Mouse (Mus musculus): Measurements from ENCODE around the gene Cdh12.
"Not testable (repeated sequence)": the region's sequence is repeated elsewhere in the genome, so short reads cannot be mapped to it uniquely, and the experiment has no call there.

The Cdh12 gene

GRCm38 (mm10) chr15:20448861-20449663, at the start of gene Cdh12:
Gene Cdh12, plus strand, starts transcription at chr15:20449265.
- DNase-seq (ENCODE audit: low spot score): no peak

DNA sequence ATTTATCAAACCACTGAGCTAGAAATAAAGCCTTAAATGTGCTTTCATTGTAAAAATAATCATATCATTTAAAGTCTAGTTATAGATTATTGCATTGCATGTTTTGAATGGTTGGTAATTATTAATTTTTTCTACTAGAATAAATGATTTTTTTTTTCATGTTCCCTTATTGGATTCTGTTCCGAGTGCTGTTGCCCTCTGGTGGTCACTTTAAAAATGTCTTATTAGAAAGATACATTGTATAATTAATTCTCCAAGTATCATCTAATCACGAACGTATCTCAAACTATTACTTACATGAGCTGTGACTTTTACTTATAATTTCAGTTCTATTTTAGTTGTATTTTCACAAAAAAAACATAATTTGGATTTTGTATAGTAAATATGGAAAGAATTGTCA, 45.5 kb upstream of the Cdh12 start:
- peak; percentile 21 for DNase-seq (ENCODE audit: low spot score)

DNA sequence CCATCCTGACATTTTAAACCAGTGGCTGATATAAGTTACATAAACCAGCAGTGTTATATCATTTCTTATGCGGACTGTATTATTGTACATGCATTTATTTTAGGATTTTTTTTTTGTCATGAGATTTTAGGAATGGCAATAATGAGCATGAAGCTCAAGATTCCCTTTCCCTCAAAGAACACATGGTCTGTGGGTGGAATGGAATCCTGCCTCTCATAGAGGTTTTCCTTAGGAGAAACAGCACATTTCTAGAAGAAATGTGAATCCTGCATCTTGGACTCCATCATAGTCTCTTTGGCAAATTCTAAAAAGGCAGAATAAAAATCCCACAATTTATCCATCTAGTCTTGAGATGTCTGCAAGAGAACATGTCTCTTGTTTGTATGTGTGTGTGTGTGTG, 35.7 kb upstream of the Cdh12 start:
- DNase-seq (ENCODE audit: low spot score): no peak

DNA sequence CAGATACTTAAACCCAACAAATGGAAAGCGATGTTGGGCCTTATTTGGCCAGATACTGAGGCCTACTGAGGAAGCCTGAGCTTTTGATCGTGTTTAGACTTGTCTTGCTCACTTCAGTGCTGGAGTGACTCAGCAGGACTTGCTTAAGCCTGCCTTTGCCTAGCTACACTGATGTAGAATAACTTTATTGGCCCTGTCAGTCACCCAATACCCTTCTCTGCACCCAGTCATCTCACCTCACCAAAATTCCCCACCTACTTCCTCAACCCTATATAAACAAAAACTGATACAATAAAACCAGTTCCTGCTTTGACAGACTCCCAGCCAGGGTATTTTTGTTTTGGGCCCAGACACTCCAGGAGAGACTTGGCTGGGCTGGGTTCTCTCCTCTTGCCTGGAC, 12.7 kb upstream of the Cdh12 start:
- no peak for DNase-seq (ENCODE audit: low spot score)

GRCm38 (mm10) chr15:20450558-20450957, 1.5 kb downstream of the Cdh12 start:
- no peak for DNase-seq (ENCODE audit: low spot score)

- no peak for DNase-seq (ENCODE audit: low spot score)
Observed at GRCm38 (mm10) chr15:20458508-20458907, 9.4 kb downstream of the Cdh12 start.

GRCm38 (mm10) chr15:20462500-20462899, 13.4 kb downstream of the Cdh12 start:
- no peak for DNase-seq (ENCODE audit: low spot score)

DNA sequence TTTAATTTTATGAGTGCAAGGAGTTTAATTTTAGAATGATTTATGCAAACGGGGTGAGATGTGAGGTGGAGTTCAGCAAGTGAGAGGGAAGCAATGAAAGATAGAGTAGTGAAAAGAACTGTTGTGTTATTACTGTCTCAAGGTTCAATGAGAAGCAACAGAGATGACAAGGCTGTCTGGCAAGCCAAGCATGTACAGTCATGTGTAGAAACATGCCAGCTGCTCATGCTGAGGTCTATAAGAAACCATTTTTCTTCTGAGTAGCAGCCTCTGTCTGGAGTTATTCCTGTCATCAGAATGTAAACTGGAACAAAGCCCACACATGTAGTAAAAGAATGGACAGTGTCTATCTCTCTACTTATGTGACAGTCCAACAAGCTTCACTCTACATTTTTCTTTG, 14.5 kb downstream of the Cdh12 start:
- DNase-seq (ENCODE audit: low spot score): no peak

DNA sequence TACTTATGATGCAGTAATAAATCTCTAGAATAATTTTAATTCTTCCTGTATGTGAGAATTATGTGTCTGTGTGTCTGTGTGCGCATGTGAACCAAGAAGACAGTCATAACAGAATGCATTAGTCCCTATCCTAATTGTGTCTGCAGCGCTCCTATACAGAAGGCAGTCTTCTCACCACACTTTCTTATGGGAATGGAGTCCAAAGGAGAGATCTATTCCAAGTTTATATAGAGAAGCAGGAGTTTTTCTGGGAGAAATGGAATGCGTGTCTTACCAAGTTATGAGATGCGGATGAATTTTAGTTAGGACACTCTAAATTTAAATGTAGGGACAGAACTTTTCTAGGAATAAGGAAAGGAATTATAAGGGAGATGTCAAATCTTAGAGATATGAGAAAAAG, 101.9 kb downstream of the Cdh12 start:
- DNase-seq (ENCODE audit: low spot score): no peak

DNA sequence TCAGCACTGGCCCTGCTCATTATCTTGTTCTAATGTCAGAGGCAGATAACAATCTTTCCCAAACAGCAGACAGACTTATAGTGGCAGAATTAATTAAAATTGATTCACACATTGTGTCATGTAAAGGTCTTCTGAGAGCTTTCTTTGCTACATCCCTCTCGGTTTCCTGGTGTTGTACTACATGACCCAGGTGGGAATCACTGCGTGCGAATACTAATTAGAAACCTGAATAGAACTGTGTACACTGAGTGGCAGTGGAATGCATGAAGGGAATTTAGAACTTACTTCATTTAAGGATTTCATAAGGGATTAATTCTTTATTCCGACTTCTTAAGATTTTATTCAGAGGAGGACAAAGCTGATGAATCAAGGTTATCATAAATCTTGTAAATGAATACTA, 121.9 kb downstream of the Cdh12 start:
- DNase-seq (ENCODE audit: low spot score): no peak

DNA sequence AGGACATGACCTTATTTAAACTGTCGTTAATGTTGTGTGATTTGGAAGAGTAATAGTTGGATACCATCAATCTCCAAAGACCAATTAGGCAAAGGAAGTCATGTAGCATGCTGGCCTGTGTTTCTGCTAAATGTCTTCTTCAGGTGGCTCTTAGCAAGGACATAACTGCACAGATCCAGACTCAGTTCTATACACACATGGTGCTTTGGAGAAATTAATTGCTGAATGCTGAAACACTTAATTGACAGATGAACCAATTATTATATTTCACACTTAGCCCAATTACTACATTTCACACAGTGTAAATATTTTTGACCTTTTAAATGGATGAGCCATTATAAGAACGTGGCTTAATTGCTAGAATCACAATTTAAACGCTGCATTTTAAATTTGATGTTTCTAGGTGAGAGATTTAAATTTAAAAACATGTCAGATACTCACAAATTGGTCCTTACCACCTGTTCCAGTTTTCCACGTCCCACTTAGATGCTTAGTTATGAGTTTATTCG, 133.6 kb downstream of the Cdh12 start:
- no peak for DNase-seq (ENCODE audit: low spot score)

DNA sequence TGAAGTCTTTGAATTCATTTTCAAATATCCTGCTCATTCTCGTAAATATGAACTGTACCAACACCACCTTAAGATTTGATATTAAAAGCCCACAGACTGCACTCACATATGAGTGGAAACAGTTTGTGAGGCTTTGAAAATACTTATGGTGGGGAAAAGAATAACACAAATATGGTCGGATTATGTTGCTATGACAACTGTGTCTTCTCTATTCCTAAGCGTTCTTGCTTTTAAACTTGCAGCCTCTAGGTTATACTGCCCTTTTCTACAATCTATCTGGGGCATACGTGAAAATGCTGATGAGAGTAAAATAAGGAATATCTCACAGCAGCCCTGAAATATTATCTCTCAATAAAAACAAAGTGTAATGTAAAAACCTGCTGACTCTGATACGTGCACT, 142.5 kb downstream of the Cdh12 start:
- DNase-seq (ENCODE audit: low spot score): no peak

- not testable (repeated sequence) for DNase-seq (ENCODE audit: low spot score)
Observed at GRCm38 (mm10) chr15:20605751-20606150, 156.7 kb downstream of the Cdh12 start.

- DNase-seq (ENCODE audit: low spot score): no peak
Observed at GRCm38 (mm10) chr15:20634593-20634992, 185.5 kb downstream of the Cdh12 start.

DNA sequence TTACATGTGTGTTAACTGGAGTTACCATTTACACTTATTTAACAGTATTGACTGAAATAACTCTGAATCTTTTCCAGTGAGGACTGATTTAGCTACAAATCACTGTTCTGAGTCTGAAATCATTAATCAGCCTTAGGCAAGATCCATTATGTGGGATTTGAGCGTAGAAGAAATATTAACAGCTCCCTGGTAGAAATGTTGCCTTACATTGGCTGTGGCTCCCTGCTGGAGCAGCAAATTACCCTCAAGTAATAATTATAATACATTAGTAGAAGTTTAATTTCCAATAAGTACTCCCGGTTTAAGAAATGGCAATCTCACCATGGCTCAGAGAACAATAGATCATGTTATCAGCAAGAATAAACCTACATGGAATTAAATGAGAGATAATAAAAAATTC, 190.1 kb downstream of the Cdh12 start:
- DNase-seq (ENCODE audit: low spot score): no peak

GRCm38 (mm10) chr15:20642905-20643414, 193.9 kb downstream of the Cdh12 start:
- no peak for DNase-seq (ENCODE audit: low spot score)

GRCm38 (mm10) chr15:20660221-20660620, 211.2 kb downstream of the Cdh12 start:
- DNase-seq (ENCODE audit: low spot score): no peak

- DNase-seq (ENCODE audit: low spot score): no peak
Observed at GRCm38 (mm10) chr15:20666650-20667049, 217.6 kb downstream of the Cdh12 start, which contains the start of gene Acot10. Gene Acot10, minus strand, starts transcription at chr15:20666750.

- DNase-seq (ENCODE audit: low spot score): no peak
Observed at GRCm38 (mm10) chr15:20667350-20667749, 218.3 kb downstream of the Cdh12 start.

- DNase-seq (ENCODE audit: low spot score): no peak
Observed at GRCm38 (mm10) chr15:20667989-20668388, 218.9 kb downstream of the Cdh12 start.

DNA sequence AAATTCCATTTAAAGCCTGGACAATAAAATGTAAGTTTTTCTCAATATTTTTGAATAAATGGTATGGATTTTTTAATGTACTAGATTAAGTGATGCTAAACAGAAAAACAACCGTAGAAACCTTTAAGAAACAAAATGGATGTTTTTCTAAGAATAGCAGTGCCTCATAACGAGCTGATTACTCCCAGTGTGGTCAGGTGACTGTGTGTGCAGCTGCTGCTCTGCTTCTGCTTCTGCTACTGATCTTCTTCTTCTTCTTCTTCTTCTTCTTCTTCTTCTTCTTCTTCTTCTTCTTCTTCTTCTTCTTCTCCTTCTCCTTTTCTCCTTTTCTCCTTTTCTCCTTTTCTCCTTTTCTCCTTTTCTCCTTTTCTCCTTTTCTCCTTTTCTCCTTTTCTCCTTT, 220.4 kb downstream of the Cdh12 start:
- DNase-seq (ENCODE audit: low spot score): not testable (repeated sequence)

DNA sequence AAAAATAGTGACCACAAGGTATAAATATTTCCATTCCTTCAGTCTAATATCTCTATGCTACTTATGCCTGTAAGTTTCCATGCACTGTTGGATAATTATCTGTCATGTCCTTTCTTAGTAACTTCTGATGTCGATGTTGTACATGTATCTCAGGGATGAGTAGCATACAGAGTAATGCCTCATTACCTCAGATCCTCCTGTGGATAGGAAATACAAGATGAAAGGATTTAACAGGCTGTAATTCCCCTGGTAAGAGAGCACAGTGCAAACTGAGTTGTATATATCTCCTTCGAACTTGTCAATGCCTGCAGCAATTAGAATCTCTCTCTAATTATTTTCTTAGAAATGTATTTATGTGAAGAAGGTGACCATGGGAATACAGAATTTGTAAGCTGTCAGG, 233.7 kb downstream of the Cdh12 start:
- DNase-seq (ENCODE audit: low spot score): no peak

GRCm38 (mm10) chr15:20684200-20684599, 235.1 kb downstream of the Cdh12 start:
- no peak for DNase-seq (ENCODE audit: low spot score)

- no peak for DNase-seq (ENCODE audit: low spot score)
Observed at GRCm38 (mm10) chr15:20696229-20696628, 247.2 kb downstream of the Cdh12 start.

All from adipocyte (in vitro differentiated cells).